Mouse (Mus musculus): ENCODE results near the gene Cdiptos.

DNA sequence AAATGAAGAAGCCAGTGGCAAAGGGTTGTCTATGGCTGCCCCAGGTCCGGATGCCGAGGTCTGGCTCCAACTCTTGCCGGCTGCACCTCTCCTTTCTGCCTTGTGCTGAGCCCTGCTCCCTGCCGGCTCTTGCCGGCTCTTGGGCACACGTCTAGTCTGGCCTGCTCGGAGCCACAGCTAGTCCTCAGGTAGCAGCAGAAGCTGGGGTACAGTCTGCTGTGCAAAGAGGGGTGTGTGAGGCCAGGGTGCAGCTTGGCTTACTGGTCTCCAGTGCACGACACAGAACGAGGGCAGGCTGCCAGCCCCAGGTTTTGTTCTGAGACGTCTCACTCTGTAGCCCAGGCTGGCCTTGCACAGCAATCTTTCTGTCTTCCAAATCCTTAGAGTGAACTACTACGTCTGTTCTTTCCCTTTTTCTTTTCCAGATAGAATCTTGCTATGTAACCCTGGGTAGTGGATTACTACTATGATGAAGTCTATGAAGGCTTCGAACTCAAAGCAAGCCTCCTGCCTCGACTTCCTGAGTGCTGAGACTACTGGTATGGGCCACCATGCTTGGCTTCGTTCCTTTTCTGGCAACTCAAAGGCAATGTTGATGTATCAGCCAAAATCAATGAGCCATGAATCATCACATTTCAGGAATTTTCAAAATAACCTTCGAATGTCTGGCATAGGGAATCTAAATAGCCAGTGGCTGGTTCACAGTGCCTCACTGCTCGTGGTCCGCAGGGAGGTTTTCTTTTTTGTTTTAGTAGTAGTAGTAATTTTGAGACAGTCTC is 33.6 kb upstream of the Cdiptos start:
- TF ChIP-seq CTCF (IDR thresholded peaks at IDR 0.05; ENCODE audit: extremely low read depth, insufficient read depth, low read length) (no peak), POLR2A (IDR thresholded peaks at IDR 0.05; ENCODE audit: extremely low read depth, insufficient read depth, low read length) (no peak)

Measured in cortical plate, adult 2 months (tissue).